Comparison of ENCODE assay signal across 24 mouse cellular contexts in genomic region chr10:84186466-84186865, GRCm38 (mm10).
"Had no signal": no experiment of that assay in that cellular context is flagged by ENCODE, and none has a peak within 500 bp of the region (broad histone marks: within the 10 kb centered on the region; RNA-seq: fewer than 3 reads in every experiment).

No protein-coding gene starts in this region.

- ATAC-seq: hindbrain, postnatal 0 days; intestine, embryonic 16.5 days; liver, embryonic 12.5 days had no signal

- H3K4me1 ChIP-seq: heart, embryonic 12.5 days; hindbrain, embryonic 13.5 days; hindbrain, embryonic 15.5 days; limb, embryonic 13.5 days; limb, embryonic 15.5 days; liver, embryonic 12.5 days had no signal

- H3K9me3 ChIP-seq: heart, embryonic 12.5 days; hindbrain, embryonic 13.5 days; hindbrain, embryonic 15.5 days; kidney, embryonic 15.5 days; limb, embryonic 13.5 days; limb, embryonic 15.5 days; liver, embryonic 12.5 days had no signal

- H3K27me3 ChIP-seq: heart, embryonic 12.5 days; hindbrain, embryonic 13.5 days; hindbrain, embryonic 15.5 days; kidney, embryonic 15.5 days; limb, embryonic 13.5 days; limb, embryonic 15.5 days; liver, embryonic 12.5 days had no signal

- H3K27ac ChIP-seq: heart, adult 2 months; hindbrain, embryonic 13.5 days; hindbrain, embryonic 15.5 days; hindbrain, postnatal 0 days; kidney, embryonic 15.5 days; kidney, postnatal 0 days; limb, embryonic 13.5 days; limb, embryonic 15.5 days; liver, embryonic 12.5 days; liver, embryonic 14.5 days had no signal

- H3K9ac ChIP-seq: heart, embryonic 12.5 days; hindbrain, embryonic 13.5 days; hindbrain, embryonic 15.5 days; kidney, embryonic 15.5 days; limb, embryonic 13.5 days; limb, embryonic 15.5 days; liver, embryonic 12.5 days; liver, embryonic 14.5 days had no signal

- H3K36me3 ChIP-seq: heart, embryonic 12.5 days; hindbrain, embryonic 13.5 days; hindbrain, embryonic 15.5 days; kidney, embryonic 15.5 days; limb, embryonic 13.5 days; limb, embryonic 15.5 days; liver, embryonic 12.5 days had no signal

- DNase-seq: gastrocnemius, postnatal 14 days; gastrocnemius, postnatal 36 days; heart, adult 11 months; heart, adult 2 months; heart, postnatal 10 days; kidney, adult 11 months; kidney, adult 2 months; kidney, adult 9 months; kidney, postnatal 14 days; kidney, postnatal 36 days; layer of hippocampus, adult 9-11 months; layer of hippocampus, postnatal 36 days; left cerebral cortex, postnatal 4 days had no signal

- H3K4me2 ChIP-seq: heart, embryonic 12.5 days; hindbrain, embryonic 13.5 days; hindbrain, embryonic 15.5 days; kidney, embryonic 15.5 days; limb, embryonic 13.5 days; limb, embryonic 15.5 days; liver, embryonic 12.5 days had no signal

- H3K4me3 ChIP-seq: heart, adult 2 months; heart, embryonic 12.5 days; hindbrain, embryonic 13.5 days; hindbrain, embryonic 15.5 days; kidney, embryonic 15.5 days; limb, embryonic 13.5 days; limb, embryonic 15.5 days; liver, embryonic 12.5 days had no signal
